Mouse (Mus musculus): ENCODE measurements around the gene a.

The a gene

GRCm38 (mm10) chr2:154790656-154791483, at the start of gene a, which contains the start of gene Raly:
a (plus strand) TSS chr2:154791402.
Raly (plus strand) TSS chr2:154791096.
- in situ Hi-C loops (cut with MboI; ENCODE audit: low pct_unique_long_range_greater_than_20kb in 1 of 2, low sequenced_read_pairs in 2 of 2, unreplicated experiment in 1 of 2) = no loop called here

DNA sequence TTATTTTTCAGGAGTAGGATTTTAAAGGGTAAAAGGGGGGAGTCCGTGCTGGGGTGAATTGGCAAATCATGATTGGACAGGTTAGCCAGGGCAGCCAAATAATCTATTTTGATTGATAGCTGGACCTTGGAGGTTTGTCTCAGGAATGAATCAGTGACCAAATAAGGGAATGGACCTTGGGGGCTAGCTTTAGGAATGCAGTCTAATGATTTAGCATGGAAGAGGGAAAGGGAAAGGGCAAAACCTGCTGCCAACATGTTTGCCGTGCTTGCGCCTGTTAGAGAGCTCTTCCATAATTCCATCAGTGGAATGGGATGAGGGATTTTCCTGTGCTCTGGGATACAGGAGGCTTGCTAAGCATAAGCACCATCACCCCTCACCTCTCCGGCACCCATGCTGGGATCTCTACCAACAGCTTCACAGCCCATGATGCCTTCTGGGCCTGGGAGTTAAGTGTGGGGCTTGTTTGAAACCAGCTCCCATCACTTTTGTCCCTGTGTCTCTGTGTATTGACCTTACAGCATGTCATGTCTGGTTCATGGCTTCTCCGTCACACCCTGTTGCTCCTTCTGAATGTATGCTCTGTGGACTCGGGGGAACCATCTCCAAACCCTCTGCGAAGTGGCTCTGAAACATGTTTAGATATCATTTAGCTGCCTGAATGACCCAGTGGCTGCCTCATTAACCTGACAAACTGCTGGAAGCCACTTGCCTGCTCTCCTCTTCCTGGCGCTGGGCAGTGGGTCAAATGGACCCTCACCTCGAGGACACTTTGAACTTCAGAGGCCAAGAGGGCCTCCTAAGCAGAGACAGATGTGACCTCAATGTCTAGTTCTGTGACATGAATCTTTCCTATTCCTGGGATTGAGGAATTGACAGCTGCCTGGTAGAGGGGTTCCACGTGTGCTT, 48.0 kb upstream of the a start:
- in situ Hi-C loops (cut with MboI; ENCODE audit: low pct_unique_long_range_greater_than_20kb in 1 of 2, low sequenced_read_pairs in 2 of 2, unreplicated experiment in 1 of 2) = no loop called here

DNA sequence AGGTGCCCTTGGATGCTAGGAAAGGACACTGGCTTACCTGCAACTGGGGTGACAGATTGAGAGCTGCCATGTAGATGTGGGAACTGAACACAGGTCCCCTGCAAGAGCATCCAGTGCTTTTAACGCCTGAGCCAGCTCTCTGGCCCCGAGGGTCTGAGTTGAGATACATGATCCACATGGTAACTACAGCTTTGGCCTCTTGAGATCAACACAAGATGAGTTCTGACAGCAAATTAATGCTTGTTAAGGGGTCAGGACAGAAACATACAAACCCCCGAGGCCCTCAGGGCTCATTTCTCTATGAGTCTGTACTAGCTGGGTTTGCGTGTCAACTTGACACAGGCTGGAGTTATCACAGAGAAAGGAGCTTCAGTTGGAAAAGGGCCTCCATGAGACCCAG, 47.3 kb upstream of the a start:
- in situ Hi-C loops (cut with MboI; ENCODE audit: low pct_unique_long_range_greater_than_20kb in 1 of 2, low sequenced_read_pairs in 2 of 2, unreplicated experiment in 1 of 2) = no loop called here

DNA sequence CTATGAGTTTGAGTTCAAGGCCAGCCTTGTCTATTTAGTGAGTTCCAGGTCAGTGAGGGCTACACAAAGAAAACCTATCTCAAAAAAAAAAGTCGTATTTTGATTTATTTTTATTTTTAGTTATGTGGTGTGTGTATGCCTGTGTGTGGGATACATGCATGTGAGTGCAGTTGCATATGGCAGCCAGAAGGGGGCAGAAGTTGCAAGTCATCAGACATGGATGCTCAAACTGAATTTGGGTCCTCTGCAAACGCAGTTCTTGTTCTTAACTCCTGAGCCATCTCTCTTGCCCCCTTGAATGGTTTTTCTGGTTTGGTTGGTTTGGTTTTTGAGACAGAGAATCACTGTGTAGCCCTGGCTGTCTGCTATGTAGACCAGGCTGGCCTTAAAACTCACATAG, 42.8 kb upstream of the a start:
- in situ Hi-C loops (cut with MboI; ENCODE audit: low pct_unique_long_range_greater_than_20kb in 1 of 2, low sequenced_read_pairs in 2 of 2, unreplicated experiment in 1 of 2) = no loop called here

- in situ Hi-C loops (cut with MboI; ENCODE audit: low pct_unique_long_range_greater_than_20kb in 1 of 2, low sequenced_read_pairs in 2 of 2, unreplicated experiment in 1 of 2) = no loop called here
Observed at GRCm38 (mm10) chr2:154749046-154750036, 41.9 kb upstream of the a start.

DNA sequence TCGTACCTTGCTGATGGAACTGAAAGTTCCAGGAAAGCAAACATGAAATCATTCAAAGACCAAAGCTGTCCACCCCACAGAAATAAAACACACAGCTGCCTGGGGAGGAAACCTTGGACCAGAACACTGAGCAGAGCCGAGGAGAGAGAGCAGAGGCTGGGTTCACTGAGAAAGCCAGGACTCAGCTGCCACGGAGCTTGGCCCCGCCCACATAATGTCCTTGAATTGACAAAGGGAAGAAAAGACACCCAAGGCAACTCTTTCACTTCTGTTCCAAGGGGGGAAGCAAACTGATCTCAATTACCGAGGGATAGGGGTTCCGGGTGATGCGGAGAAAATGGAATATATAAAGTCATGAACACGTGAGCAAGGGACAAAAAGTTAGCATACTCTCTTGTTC, 39.3 kb upstream of the a start:
- in situ Hi-C loops (cut with MboI; ENCODE audit: low pct_unique_long_range_greater_than_20kb in 1 of 2, low sequenced_read_pairs in 2 of 2, unreplicated experiment in 1 of 2) = no loop called here

DNA sequence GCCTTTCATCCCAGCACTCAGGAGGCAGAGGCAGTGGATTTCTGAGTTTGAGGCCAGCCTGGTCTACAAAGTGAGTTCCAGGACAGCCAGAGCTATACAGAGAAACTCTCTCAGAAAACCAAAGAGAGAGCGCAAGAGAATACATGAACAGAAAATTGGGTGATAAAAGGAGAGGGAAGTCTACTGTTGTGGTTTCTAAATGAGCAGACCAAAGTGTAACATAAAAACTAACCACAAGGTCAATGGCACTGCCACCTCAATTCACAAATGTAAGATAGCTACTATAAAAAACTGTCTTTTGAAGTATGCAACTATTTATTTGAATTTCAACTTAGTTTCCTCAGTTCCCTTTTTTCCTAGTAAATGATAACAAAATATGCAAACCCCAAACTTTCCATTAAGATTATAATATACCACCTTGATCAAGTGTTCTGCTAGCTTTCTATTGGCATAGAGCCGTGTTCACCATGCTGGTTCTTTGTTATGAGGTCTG, 37.1 kb upstream of the a start:
- in situ Hi-C loops (cut with MboI; ENCODE audit: low pct_unique_long_range_greater_than_20kb in 1 of 2, low sequenced_read_pairs in 2 of 2, unreplicated experiment in 1 of 2) = no loop called here

DNA sequence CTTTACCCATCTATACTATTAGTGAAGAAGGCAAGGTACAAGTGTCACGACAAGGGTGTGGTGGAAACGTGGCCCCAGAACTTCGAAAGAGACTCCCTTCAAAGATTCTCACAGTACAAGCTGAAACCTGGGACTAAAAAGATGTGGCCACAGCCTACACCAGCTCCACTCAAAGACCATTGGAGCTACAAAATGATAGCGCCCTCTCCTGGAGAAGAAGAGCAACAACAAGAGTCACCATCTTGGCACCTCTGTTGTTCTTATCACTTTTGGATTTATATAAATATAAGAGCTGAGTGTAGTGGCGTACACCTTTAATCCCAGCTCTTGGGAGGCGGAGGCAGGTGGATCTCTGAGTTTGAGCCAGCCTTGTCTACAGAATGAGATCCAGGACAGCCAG, 35.4 kb upstream of the a start:
- in situ Hi-C loops (cut with MboI; ENCODE audit: low pct_unique_long_range_greater_than_20kb in 1 of 2, low sequenced_read_pairs in 2 of 2, unreplicated experiment in 1 of 2) = no loop called here

DNA sequence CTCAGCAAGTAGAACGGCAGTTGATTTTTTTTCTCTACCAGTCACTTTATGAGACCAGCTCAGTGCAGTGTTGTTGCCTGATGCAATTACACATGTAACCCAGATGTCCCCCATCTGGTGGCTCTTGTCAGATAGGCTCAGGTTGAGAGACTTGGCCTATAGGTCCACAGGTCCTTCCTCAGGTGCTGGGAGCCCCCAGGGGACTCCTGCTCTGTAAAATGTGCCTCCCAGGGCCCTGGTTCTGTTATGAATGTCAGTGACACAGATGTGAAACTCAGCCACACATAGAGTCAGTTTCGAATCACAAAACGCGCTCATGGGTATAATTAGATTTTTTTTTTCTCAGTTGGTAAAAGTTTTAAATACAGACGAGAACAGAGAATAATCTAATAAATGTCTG, 33.5 kb upstream of the a start:
- in situ Hi-C loops (cut with MboI; ENCODE audit: low pct_unique_long_range_greater_than_20kb in 1 of 2, low sequenced_read_pairs in 2 of 2, unreplicated experiment in 1 of 2) = no loop called here

- in situ Hi-C loops (cut with MboI; ENCODE audit: low pct_unique_long_range_greater_than_20kb in 1 of 2, low sequenced_read_pairs in 2 of 2, unreplicated experiment in 1 of 2) = no loop called here
Observed at GRCm38 (mm10) chr2:154758454-154758853, 32.7 kb upstream of the a start.

GRCm38 (mm10) chr2:154763226-154763625, 28.0 kb upstream of the a start:
- in situ Hi-C loops (cut with MboI; ENCODE audit: low pct_unique_long_range_greater_than_20kb in 1 of 2, low sequenced_read_pairs in 2 of 2, unreplicated experiment in 1 of 2) = no loop called here

DNA sequence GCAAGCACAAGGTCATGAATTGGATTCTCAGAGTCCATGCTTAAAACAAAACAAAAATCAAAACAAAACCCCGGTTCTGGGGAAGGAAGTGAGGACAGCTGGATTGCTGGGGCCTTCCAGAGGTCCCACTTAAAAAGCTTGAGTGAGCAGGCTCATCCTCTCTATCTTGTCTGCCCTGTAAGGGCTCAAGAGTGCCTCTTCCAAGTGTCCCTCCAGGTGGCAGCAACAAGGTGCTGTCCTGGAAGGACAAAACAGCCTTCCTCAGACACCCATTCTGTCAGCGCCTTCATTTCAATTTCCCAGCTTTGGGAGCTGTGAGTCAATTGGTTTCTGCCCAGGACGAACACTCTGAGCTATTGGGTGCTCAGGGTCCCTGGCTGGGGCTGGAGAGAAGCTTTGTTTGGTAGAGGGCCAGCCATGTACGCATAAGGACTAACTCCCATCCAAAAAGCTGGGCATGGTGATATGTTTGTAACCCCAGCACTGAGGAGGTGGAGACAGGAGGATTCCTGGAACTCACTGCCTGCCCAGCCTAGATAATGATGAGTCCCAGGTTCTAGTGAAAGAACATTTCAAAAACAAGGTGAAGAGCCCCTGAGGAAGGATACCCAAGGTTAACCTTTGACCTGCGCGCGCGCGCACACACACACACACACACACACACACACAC, 26.2 kb upstream of the a start:
- in situ Hi-C loops (cut with MboI; ENCODE audit: low pct_unique_long_range_greater_than_20kb in 1 of 2, low sequenced_read_pairs in 2 of 2, unreplicated experiment in 1 of 2) = loop anchor here in 1 of 2 experiments (5.0 kb wide), 1 partner anchor 58 kb away; no protein-coding TSS in a partner anchor

GRCm38 (mm10) chr2:154765554-154766008, 25.6 kb upstream of the a start:
- in situ Hi-C loops (cut with MboI; ENCODE audit: low pct_unique_long_range_greater_than_20kb in 1 of 2, low sequenced_read_pairs in 2 of 2, unreplicated experiment in 1 of 2) = loop anchor here in 1 of 2 experiments (5.0 kb wide), 1 partner anchor 58 kb away; no protein-coding TSS in a partner anchor

- in situ Hi-C loops (cut with MboI; ENCODE audit: low pct_unique_long_range_greater_than_20kb in 1 of 2, low sequenced_read_pairs in 2 of 2, unreplicated experiment in 1 of 2) = loop anchor here in 1 of 2 experiments (5.0 kb wide), 1 partner anchor 60 kb away; no protein-coding TSS in a partner anchor
Observed at GRCm38 (mm10) chr2:154767051-154767450, 24.2 kb upstream of the a start.

DNA sequence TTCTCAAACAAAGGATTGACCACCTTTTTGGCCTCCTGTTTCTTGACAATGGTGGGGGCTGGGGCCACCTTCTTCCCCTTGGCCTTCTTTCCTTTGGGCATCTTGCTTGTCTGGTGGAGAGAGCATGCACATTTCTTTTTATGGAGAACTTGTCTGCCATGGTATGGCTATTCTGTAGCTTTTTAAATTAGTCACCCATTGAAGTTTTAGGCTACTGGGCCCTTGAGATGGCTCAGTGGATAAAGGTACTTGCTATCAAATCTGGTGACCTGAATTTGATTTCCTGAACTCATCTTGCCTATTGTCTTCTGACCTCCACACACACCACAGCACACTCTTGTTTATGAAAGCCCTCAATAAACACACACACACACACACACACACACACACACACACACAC, 21.3 kb upstream of the a start, which contains the start of gene Gm14214:
Gm14214 (minus strand) TSS at position 101 of the 400 bp plus-strand sequence.
- in situ Hi-C loops (cut with MboI; ENCODE audit: low pct_unique_long_range_greater_than_20kb in 1 of 2, low sequenced_read_pairs in 2 of 2, unreplicated experiment in 1 of 2) = loop anchor here in 1 of 2 experiments (5.0 kb wide), 1 partner anchor 63 kb away; no protein-coding TSS in a partner anchor

- in situ Hi-C loops (cut with MboI; ENCODE audit: low pct_unique_long_range_greater_than_20kb in 1 of 2, low sequenced_read_pairs in 2 of 2, unreplicated experiment in 1 of 2) = no loop called here
Observed at GRCm38 (mm10) chr2:154771604-154772003, 19.6 kb upstream of the a start.

GRCm38 (mm10) chr2:154774032-154774431, 17.2 kb upstream of the a start:
- in situ Hi-C loops (cut with MboI; ENCODE audit: low pct_unique_long_range_greater_than_20kb in 1 of 2, low sequenced_read_pairs in 2 of 2, unreplicated experiment in 1 of 2) = no loop called here
